Mouse (Mus musculus) cortical plate, adult 2 months (tissue): ENCODE measurements at regions not wholly inside any gene's neighbourhood (a gene's known extent, or its start where the extent isn't known, plus 50 kb on each side); places are given as distances from the start of the nearest gene placed in this dataset.

Experiments
- H3K27ac ChIP-seq: fragments of 200-500 bp; 2 replicates; pipeline ENCODE4 v1.5.1; 2012; ENCODE audit warnings: low read length, control low read depth, inconsistent platforms; ENCODE audit not compliant: insufficient read depth
- H3K4me1 ChIP-seq: fragments of 200-500 bp; 2 replicates; pipeline ENCODE4 v1.6.1; 2011; ENCODE audit warnings: low read length; ENCODE audit not compliant: control insufficient read depth, insufficient read depth
- H3K4me3 ChIP-seq: fragments of 200-500 bp; 2 replicates; pipeline ENCODE4 v1.5.1; 2011; ENCODE audit warnings: mild to moderate bottlenecking, low read length, control low read depth; ENCODE audit not compliant: insufficient read depth
- CTCF ChIP-seq: fragments of 200-500 bp; IDR thresholded peaks from 2 replicates; pipeline ENCODE4 v1.5.1; 2011; ENCODE audit warnings: mild to moderate bottlenecking, control low read depth, low read length; ENCODE audit not compliant: insufficient read depth; ENCODE audit errors: extremely low read depth
- POLR2A ChIP-seq: fragments of 200-500 bp; IDR thresholded peaks from 2 replicates; pipeline ENCODE4 v1.6.1; 2011; ENCODE audit warnings: mild to moderate bottlenecking, low read length, control low read depth; ENCODE audit not compliant: insufficient read depth; ENCODE audit errors: extremely low read depth

- Histone ChIP-seq H3K4me1 (no peaks in the 10 kb centered on the region), H3K4me3 (no peak overlapping the region), H3K27ac (no peak overlapping the region)
- TF ChIP-seq CTCF (no peak), POLR2A (no peak)
Measured at GRCm38 (mm10) chr7:36829710-36830109, 131.8 kb downstream of the Tshz3 start.

- H3K4me3 ChIP-seq: no peak overlapping the region
- H3K27ac ChIP-seq: no peak overlapping the region
- no peaks in the 10 kb centered on the region for H3K4me1 ChIP-seq
- no peak for TF ChIP-seq POLR2A
- no peak for TF ChIP-seq CTCF
Measured at GRCm38 (mm10) chr7:36830155-36830554, 132.2 kb downstream of the Tshz3 start.

GRCm38 (mm10) chr7:36848279-36848678 lies 150.4 kb downstream of the Tshz3 start:
- Histone ChIP-seq H3K27ac (no peak overlapping the region), H3K4me1 (no peaks in the 10 kb centered on the region), H3K4me3 (no peak overlapping the region)
- TF ChIP-seq POLR2A (no peak), CTCF (no peak)

- H3K4me3 ChIP-seq: no peak overlapping the region
- H3K4me1 ChIP-seq: no peaks in the 10 kb centered on the region
- no peak overlapping the region for H3K27ac ChIP-seq
- no peak for TF ChIP-seq CTCF
- TF ChIP-seq POLR2A: no peak
Measured at GRCm38 (mm10) chr7:36851275-36851889, 153.5 kb downstream of the Tshz3 start.

GRCm38 (mm10) chr7:36854308-36854707 lies 156.4 kb downstream of the Tshz3 start:
- Histone ChIP-seq H3K4me1 (no peaks in the 10 kb centered on the region), H3K4me3 (no peak overlapping the region)
- TF ChIP-seq POLR2A: no peak
- no peak for TF ChIP-seq CTCF

GRCm38 (mm10) chr7:36859428-36859827 lies 161.5 kb downstream of the Tshz3 start:
- no peak for TF ChIP-seq POLR2A
- TF ChIP-seq CTCF: no peak
- Histone ChIP-seq H3K4me1 (0 out of 2 replicates have a peak, but pooled peaks cover 2% of the 10 kb centered on the region), H3K4me3 (no peak overlapping the region), H3K27ac (no peak overlapping the region)

More at GRCm38 (mm10) chr7:36854308-36854707, 156.4 kb downstream of the Tshz3 start:
- H3K27ac ChIP-seq: no peak overlapping the region

GRCm38 (mm10) chr7:36862481-36862880 lies 164.6 kb downstream of the Tshz3 start:
- Histone ChIP-seq H3K4me3 (no peak overlapping the region), H3K4me1 (peaks cover 4% of the 10 kb centered on the region; the same call in 1 of the 2 replicates), H3K27ac (no peak overlapping the region)
- TF ChIP-seq CTCF: no peak
- TF ChIP-seq POLR2A: no peak

GRCm38 (mm10) chr7:36863745-36864144 lies 165.8 kb downstream of the Tshz3 start:
- Histone ChIP-seq H3K4me3 (no peak overlapping the region), H3K27ac (0 out of 2 replicates have a peak overlapping the region, but pooled peaks have one; percentile 35), H3K4me1 (peaks cover 4% of the 10 kb centered on the region; the same call in 1 of the 2 replicates)
- no peak for TF ChIP-seq CTCF
- TF ChIP-seq POLR2A: no peak

- Histone ChIP-seq H3K4me1 (peaks cover 4% of the 10 kb centered on the region; the same call in 1 of the 2 replicates), H3K27ac (no peak overlapping the region), H3K4me3 (no peak overlapping the region)
- no peak for TF ChIP-seq POLR2A
- no peak for TF ChIP-seq CTCF
Measured at GRCm38 (mm10) chr7:36864675-36865074, 166.8 kb downstream of the Tshz3 start.

GRCm38 (mm10) chr7:36866602-36867001 lies 168.7 kb downstream of the Tshz3 start:
- TF ChIP-seq POLR2A (no peak), CTCF (no peak)
- Histone ChIP-seq H3K27ac (no peak overlapping the region), H3K4me3 (no peak overlapping the region)

More at GRCm38 (mm10) chr7:36866602-36867001, 168.7 kb downstream of the Tshz3 start:
- H3K4me1 ChIP-seq: peaks cover 4% of the 10 kb centered on the region; the same call in 1 of the 2 replicates
